Mouse (Mus musculus) E14TG2a.4 (cell line): ENCODE data around the gene 4933430I17Rik.

Experiments used
- CTCF ChIP-seq: conservative IDR thresholded peaks from 2 replicates; pipeline ENCODE4 v1.5.1; 2014; ENCODE audit warnings: low read length
- NANOG ChIP-seq: IDR thresholded peaks from 2 replicates; pipeline ENCODE4 v1.6.1; 2014; ENCODE audit warnings: borderline replicate concordance, low read length, mixed read lengths
- POU5F1 ChIP-seq: IDR thresholded peaks from 2 replicates; pipeline ENCODE4 v1.6.1; 2014; ENCODE audit warnings: low read length, borderline replicate concordance

DNA sequence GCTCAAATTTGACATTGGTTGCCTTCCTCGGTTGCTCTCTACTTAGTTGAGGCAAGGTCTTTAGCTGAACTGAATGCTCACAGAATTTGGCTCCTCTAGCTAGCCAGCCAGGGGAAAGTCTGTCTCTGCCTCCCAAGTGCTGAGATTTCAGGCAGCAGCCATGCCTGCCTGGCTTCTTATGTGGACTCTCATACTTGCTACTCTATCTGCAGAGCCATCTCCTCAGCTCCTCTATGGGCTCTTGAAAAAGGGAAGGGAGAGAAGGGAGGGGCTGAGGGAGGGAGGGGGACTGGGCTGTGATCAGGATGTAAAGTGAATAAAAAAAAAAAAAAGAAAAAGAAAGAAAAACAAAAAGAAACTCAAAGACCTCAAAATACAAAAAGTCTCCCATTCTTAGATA is 65.7 kb downstream of the 4933430I17Rik start:
- TF ChIP-seq POU5F1: no peak
- no peak for TF ChIP-seq NANOG
- no peak for TF ChIP-seq CTCF
